Mouse (Mus musculus): ENCODE measurements at regions not wholly inside any gene's neighbourhood (a gene's known extent, or its start where the extent isn't known, plus 50 kb on each side); places are given as distances from the start of the nearest gene placed in this dataset.

DNA sequence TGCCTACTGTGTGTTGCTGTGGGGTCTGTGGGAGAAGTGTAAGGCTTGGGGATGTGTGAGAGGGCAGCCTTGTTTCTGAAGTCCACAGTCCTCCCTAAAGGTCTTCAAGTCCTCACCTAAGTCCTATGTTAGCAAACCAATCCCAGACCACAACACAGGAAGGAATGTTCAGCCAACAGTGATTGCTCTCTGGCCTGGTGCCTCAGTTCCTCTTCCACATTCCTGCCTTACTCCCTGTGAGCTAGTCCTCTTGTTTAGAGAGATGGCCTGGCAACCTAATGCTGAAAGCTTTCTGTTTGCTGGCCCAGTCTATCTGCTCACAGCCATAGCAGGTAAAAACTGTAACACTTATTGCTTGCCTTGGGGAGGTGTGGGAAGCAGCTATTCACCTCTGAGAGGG lies 58.4 kb upstream of the Habp2 start:
- TF ChIP-seq POLR2A (IDR thresholded peaks at IDR 0.05; ENCODE audit: insufficient read length, low read depth) (no peak), USF1 (IDR thresholded peaks at IDR 0.05; ENCODE audit: low read depth) (no peak), E2F4 (IDR thresholded peaks at IDR 0.05; ENCODE audit: insufficient read depth) (no peak), MYOG (IDR thresholded peaks at IDR 0.05; ENCODE audit: control insufficient read depth in 1 of 3, insufficient read depth in 1 of 3, insufficient read length in 2 of 3, low read depth in 2 of 3) (no peak), TCF12 (IDR thresholded peaks at IDR 0.05; ENCODE audit: insufficient read depth, poor library complexity, severe bottlenecking) (no peak), MAX (IDR thresholded peaks at IDR 0.05; ENCODE audit: low read depth) (no peak), POLR2AphosphoS2 (IDR thresholded peaks at IDR 0.05; ENCODE audit: insufficient read length, low read depth) (no peak), REST (IDR thresholded peaks at IDR 0.05; ENCODE audit: insufficient read depth, insufficient read length) (no peak), MYOD1 (IDR thresholded peaks at IDR 0.05; ENCODE audit: control insufficient read depth in 1 of 3, insufficient read length in 2 of 3, low read depth in 2 of 3) (no peak), CEBPB (IDR thresholded peaks at IDR 0.05; ENCODE audit: insufficient read depth, poor library complexity, severe bottlenecking) (no peak), TCF3 (IDR thresholded peaks at IDR 0.05; ENCODE audit: insufficient read length, low read depth) (no peak)

All from myocyte (in vitro differentiated cells).